Mouse (Mus musculus) heart, adult 9 months (tissue): Measurements from ENCODE around the gene Map6.
A peak's percentile ranks its signal among the peaks of the same experiment; 100 is the strongest.

Source experiments
- DNase-seq, 2 experiments: peaks; one replicate each; pipeline ENCODE4 v3.0.0; 2022; ENCODE audit warnings: low spot score in 2 of 2

Gene Map6

DNA sequence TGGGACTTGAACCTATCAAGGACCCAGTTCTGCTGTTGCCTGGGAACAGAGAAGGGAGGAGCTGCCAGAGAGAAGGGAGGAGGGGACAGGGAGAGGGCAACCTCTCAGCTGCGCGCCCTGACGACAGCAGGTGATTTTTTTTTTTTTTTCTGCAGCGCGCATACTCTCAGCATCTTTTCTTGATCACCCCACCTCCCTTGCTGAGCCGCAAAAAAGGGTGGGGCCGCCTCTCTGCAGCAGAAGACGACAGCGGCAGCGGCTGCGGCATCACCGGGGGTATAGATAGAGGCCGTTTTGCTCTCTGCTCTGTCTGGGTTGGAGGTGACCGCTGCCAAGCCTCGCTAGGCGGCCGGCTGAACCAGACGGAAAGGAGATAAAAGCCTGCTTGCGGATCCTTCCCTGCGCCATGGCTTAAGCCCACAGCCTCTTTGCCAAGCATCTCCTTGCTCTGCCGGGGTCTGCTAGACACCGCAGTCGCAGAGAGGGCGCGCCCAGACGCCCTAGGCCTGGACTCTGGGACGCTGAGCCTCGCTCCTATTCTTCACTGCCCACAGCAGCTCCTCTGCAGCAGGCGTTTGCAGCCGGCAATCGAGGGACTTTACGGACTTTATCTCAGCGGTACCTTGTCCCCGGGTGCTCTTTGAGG is at the start of gene Map6:
TSS of gene Map6 (plus strand) at position 197 of the 646 bp plus-strand sequence.
- no peak for DNase-seq

DNA sequence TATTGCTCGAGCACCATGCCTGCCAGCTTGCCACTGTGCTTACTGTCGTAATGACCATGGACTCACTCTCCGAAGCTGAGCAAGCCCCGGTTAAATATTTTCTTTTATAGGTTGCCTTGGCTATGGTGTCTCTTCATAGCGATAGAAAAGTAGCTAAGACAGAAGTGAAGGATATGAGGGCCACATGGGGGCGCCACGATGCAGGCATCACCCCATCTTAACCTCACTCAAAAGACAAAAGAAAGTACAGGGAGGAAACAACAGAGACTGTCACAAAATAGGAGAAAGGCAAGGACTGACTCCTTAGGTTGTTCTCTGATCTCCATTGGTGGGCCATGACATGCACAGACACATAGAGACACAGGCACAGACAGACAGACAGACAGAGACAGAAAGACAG is 43.0 kb upstream of the Map6 start:
- no peak for DNase-seq

DNA sequence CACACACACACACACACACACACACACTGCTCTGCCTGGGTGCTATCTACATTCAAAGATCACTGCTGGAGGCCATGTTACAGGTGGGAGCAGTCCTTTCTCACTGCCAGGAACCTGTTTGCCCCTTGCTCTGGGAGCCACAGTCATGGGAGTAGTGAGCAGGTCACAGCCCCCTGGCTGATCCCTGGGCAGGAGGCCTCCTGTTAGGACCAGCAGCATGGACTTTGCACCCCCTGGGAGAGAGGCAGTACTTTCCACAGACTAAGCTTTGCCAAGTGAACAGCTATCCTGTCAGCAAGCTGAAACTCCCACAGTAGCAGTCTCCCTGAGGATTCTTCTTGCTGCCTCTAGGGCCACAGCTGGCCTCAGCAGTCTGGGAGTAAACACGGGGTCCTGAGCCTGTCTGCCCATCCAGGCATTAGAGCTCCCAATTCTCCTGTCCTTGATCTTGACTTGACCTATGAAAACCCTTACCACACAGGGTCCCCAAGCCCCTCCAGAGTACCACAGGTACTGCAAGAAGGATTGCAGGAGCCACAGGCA is 42.5 kb upstream of the Map6 start:
- DNase-seq, result no peak

DNA sequence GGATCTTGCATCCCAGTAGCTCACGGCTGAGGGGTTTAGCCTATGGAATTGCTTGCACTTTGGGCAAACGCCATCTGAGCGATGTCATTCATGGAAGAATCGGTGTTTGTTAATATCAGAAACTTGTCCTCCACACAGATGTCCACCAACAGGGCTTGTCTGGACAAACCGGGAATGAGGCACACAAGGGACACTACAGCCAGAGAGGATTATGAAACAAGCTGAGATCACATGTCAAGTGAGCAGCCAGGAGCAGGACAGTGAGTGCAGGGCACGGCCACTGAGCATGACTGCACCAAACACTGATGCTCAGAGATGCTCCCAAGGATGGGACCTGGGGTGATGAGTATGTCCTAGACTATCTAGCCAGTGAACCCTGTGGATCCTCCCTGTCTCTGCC is 41.8 kb upstream of the Map6 start:
- DNase-seq, result peak; percentile 54 to 70

DNA sequence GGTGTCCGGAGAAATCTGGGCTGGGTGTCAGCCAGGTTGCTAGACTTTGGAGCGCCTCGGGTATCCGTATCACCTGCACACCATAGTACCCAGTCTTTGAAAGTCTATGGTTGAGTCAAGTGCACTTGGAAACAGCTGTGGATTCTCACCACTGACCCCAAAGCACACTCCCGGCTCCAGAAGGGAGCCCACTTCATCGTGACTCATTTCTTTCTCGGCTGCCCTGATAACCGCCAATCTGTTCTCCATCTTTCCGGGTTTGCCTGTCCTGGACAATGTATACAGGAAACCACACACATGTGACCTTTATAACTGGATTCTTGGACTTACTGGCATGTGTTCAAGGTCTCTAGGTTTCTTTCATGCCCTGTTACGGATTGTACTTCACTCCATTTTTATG is 40.6 kb upstream of the Map6 start:
- no peak for DNase-seq

DNA sequence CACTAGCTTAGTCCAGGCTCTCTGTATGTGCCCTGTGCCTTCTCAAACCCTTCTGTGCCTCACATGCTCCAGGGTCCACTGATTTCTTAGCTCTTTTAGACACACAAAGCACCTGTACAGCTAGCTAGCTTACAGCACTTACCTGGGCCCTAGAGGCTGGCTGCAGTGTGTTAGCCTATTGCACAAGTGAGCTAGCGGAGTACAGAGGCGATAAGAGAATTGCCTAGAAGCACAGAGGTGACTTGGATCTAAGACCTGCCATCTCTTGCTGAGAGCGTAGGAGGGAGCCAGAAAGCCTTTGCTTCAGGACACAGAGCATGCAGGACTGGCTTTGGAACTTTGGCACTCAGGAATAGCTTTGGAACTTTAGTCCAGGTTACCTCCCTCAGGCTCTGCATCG is 40.0 kb upstream of the Map6 start:
- no peak for DNase-seq

DNA sequence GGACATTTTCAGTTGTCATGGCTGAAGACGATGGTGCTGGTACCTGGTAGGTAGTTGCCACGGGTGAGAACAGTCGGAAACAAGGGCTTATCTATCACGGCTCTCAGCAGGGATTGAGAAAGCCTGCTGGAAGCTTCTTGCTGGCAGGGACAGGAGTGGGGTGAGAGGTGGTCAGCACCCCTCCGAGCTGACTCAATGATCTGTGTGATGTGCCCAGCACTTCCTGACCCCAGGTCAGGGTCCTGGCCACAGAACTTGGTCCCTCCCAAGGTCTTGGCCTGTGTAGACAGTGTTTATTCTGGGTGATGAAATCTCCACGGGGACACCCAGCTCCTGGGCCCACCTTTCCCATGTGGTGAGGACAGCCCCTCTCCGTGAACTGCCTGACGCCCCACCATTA is 38.4 kb upstream of the Map6 start:
- no peak for DNase-seq

DNA sequence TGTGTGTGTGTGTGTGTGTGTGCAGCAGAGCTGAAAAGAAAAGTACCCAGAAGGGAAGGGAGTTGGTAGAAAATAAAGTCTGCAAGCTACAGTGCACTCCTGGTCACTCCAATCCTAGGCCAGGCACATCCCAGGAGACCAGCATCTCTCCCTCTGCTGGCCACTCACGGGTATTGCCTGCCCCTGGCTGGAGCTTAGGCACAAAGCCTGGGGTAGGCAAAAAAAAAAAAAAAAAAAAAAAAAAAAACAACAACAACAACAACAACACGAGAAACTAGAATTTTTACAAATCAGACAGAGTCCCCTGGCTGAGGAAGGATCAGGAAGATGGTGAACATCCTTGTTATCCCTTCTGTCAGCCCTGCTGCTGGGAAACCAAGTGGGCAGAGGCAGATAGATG is 37.8 kb upstream of the Map6 start:
- DNase-seq, result peak in 1 of 2 experiments; percentile 30

DNA sequence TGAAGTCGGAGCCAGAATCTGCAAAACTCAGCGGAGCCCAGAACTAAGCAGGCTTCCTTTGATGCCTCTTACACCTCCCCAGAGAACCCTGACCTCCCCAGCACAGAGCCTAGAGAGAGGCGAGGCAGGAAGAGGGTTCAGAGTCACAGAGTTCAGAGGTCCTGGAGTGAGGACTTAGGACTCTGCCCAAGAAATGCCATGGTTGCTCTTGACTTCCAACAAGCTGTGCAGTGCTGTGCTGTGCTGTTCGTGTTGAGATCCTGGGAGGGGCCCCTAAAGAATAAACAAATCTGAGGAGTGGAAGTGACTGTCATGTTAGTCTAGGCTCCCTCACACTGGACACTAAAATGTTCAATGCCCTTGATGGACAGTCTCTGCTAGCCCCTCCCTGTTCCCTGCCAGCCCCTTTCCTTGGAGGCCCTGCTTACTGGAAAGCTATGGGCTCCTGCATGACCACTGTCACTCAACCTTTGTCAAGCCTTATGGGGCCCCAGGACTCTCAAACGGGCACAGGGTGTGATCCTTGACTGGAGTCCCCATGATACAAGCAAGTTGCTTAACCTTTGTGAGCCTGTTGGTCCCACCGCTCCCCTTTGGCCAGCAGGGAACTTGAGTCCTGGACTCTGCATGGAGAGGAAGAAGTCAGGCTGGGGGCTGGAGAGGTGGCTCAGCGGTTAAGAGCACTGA is 37.0 kb upstream of the Map6 start:
- DNase-seq, result no peak

DNA sequence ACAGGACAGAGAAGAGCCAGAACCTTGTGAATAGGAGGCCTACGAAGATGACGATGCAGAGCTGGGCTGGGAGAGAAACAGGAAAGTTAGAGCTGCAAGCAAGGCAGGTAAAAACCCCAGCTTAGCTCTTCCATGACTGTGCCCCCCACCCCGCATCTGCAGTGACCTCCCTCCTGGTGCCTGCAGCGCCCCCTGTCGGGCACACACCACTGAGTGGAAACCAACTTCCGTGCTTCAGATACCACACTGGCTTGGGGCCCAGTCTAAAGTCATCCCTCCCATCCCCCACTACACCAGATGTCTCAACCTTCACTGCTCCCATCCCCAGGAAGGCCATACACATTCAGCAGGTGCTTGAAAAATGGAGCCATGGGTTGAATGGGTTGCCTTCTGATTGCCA is 34.7 kb upstream of the Map6 start:
- no peak for DNase-seq

DNA sequence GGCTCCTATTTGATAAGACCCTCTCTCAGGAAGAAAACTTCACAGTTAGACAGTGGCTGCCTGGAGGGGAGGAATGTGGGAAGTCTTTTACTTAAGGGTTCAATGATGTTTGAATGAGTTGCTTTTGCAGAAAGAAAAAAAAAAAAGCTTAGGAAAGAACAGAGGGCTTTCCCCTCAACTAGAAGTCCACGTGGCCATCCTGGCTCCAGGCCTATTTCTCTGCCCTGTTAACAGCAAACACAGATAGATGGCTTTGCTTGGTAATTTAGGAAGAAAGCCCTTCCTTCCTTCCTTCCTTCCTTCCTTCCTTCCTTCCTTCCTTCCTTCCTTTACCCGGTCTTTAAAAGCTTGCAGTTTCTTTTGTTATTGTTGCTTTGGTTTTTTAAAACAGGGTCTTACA is 32.3 kb upstream of the Map6 start:
- no peak for DNase-seq

DNA sequence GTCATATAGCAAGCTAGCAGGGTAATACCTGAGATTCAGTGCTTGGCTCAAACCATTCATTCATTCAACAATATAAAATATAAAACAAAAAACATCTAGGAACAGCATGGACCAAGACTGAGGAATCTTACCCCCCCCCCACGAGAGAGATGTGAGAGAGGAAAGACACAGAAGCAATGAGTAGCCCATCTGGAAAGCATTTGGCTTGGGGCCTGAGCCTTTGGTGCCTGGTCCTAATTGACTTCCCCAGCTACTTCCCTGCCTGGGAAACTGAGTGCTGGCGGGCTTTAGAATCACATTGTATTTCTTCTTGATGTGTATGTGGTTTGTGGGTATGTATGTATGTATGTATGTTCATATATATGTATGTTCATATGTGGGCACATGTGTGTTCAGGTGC is 31.6 kb upstream of the Map6 start:
- DNase-seq, result no peak

DNA sequence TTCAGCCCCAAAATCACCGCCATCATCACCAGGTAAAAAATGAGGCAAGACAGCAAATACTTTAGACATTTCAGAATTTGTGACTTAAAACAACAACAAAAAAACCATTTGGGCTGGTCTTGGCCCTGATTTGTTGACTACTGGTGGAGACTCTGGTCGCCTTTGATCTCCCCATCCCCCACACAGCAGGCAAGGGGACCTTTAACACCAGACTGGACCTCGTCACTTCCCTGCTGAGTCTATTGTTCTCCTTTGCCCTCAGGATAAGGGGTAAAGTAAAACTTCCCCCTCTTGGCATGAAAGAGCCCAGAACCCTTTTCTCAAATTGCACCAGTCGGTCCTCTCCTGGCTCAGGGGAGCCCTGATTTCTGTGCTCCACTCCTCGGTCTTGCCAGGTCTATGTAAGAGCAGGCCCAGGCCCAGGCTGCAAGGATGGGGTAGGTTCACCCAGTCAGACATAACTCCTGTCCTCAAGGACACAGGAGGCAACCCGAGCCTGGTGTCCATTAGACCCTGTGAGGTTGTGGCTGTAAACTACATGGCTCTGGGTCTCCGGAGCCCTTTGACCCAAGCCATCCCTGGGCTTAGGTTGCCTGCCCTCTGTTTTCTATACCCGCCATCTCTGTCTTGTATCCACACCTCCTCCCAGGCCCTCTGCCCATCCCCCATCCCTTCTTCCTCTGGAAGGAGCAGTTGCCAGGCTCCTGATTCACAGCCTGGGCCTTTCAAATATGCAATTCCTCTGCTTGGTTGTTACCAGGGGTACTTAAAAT is 30.2 kb upstream of the Map6 start:
- DNase-seq, result no peak

DNA sequence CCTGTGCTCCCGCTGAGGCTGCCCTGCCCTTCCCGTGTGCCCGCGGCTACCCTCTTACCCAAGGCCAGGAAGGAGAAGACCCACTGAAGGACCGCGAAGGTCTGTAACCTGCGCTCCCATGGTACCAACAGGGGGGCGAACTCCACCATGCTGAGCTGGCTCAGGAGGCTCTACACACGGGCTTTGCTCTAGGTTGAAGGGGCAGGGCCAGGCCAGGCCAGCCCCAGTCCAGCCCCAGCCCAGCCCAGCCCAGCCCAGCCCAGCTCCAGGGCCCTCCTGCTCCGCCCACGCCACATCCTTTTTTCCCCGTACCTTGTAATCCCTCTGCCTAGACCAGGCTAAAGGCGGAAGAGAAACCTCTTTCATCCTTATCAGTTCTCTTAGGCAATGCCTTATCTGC is 28.8 kb upstream of the Map6 start, which contains the start of gene Mogat2:
TSS of gene Mogat2 (minus strand) at position 203 of the 400 bp plus-strand sequence.
- no peak for DNase-seq

DNA sequence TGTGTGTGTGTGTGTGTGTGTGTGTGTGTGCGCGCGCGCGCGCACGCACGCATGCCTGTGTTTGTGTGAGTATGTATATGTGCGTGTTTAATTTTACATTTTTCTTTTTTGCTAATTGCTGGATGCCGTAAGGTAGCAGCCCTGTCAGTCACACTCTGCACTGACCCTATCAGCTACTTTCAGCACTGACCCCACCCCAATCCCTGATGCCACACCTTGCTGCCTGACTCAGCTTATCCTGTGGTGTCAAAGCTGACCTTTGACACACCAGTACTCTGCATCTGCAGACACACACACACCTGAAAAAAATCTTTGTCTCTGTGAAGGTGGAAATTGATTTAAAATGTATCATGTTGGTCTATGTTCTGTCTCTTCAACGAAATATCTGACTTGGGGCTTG is 25.1 kb upstream of the Map6 start:
- no peak for DNase-seq

DNA sequence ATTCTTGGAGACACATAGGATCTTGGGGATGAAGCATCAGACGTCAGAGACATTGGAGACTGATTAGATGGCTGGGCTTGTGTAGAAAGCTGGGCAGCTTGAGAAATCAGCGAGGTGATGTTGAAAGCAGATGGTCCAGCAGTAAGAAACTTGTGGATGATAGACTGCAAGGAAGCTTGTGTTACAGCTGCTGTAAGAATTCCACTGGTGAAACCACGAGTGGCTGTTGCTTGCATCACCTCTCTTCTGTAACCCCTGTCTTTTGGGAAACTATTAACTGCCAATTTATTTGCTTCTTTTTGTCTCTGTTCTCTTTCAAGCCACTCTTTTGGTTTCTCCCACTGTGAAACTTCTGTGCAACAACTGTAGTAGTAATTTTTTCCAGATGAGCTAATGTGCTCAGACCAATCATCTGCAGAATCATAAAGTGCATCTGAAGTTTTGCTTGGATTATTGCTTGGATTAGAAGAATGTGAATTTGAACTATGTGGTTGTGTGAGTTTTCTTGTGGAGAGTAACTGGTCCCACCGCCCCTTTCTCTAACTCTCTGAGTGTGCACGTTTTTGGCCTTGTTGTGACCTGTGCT is 19.0 kb upstream of the Map6 start:
- no peak for DNase-seq

DNA sequence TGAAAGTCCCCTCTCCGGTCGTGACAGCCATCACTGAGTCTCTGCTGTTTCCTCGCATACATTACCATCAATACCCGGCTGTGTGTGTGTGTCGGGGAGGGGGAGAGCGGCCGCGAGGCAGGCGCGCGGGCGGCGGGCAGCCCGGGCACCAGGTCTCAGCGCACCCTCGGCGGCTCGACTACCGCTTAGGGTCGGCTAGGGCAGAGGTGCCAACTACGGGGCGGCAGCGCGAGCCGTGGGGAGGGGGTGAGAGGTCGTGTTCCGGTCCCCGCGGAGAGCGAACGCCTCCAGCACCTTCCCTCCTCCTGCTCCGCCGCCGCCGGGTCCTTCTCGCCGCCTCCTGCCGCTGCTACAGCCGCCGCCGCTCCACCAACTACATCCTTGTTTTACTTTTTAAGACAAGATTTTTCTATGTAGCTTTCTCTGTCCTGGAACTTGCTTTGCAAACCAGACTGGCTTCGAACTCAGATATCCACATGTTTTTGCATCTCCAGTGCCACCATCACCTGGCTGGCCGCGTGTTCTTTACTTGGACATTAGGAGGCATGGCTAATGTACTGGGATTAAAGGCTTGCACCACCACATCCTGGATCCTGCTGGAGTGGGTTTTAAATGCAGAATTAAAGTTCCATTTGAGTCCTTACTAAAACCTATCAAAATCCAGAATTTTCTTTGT is 18.2 kb upstream of the Map6 start:
- no peak for DNase-seq

DNA sequence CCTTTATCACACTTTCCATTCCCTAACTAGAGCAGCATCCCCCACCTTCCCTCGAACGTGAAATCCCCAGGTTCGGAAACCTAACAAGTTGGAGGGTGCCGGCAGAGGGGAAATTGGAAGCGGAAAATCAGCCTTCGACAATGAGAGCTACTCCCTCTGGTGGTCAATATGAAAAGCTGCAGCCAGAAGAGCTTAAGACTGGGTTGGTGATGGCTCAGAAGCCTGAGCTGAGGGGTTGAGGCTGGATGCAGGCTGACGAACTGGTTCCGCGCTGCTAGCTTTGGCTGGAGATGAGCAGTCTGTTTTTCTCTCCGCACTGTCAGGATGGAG is 17.7 kb upstream of the Map6 start:
- DNase-seq, result peak; percentile 47 to 48

DNA sequence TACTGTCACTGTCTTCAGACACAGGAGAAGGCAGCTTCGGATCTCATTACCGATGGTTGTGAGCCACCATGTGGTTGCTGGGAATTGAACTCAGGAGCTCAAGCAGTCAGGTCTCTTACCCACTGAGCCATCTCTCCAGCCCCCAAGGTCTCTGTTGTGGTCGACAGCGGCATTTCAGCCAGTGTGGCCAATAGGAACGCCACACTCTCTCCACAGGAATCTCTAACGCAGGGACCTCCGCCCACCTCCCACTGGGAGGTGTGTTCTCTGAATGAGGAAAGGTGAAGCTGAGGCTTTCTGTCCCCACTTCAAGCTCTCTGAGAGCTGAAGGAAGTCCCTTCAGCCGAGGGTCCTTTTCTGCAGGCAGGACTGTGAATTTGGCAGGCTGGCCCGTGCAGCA is 16.9 kb upstream of the Map6 start:
- DNase-seq, result no peak

DNA sequence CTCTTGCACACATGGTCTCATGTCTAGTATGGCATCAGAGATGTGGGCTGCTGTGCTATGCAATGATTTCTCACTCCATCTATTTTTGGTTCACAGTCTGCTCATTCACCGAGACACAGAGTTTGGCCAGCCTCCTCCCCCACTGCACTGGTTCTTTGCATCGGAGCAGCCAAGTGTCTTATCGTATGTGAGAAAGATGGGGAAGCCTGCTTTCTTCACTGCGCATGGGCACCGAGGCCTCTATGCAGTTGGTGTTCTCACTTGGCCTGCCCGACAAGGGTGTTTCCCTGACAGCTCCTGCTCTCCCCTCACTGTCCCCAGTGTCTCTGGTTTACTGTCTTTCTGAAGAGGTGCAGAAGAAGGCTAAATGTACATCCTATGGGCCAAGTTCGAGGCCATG is 12.2 kb upstream of the Map6 start:
- no peak for DNase-seq

DNA sequence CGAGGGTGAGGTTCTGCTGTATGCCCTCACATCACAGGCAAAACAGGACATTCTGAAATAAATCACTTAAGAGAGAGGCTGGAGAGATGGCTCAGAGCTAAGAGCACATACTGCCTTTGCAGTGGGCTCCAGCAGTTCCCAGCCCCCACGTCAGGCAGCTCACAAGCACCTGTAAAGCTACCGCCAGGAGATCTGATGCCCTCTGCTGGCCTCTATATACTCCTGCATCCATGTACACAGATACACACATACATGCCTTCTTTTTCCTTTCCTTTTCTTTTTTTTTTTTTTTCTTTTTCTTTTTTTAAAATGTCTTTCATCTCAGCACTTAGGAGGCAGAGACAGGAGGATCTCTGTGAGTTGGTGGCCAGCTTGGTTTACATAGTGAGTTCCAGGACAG is 5.3 kb upstream of the Map6 start:
- DNase-seq, result no peak

DNA sequence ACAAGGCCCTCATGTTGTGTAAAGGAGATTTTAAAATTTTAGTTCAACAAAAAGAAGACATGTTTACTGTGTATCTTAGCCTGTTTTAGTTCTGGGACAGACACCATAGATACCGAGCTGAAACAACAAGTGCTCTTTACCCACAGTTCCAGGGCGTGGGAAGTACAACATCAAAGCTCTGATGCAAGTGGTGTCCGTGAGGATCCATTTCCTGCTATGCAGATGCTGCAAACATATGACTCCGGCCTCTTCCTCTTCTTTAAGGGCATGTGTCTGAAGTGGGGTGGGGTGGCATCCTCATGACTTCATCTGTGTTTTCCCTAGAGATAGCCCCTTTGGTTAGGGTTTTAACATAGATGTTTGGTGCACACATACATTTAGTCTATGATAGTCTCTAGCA is 3.7 kb upstream of the Map6 start:
- no peak for DNase-seq
